Mouse (Mus musculus): ENCODE measurements at regions not wholly inside any gene's neighbourhood (a gene's known extent, or its start where the extent isn't known, plus 50 kb on each side); places are given as distances from the start of the nearest gene placed in this dataset.

GRCm38 (mm10) chr6:117276850-117277249, 108.5 kb downstream of the Cxcl12 start:
- no peak for DNase-seq (ENCODE audit: low spot score in 2 of 2)

DNA sequence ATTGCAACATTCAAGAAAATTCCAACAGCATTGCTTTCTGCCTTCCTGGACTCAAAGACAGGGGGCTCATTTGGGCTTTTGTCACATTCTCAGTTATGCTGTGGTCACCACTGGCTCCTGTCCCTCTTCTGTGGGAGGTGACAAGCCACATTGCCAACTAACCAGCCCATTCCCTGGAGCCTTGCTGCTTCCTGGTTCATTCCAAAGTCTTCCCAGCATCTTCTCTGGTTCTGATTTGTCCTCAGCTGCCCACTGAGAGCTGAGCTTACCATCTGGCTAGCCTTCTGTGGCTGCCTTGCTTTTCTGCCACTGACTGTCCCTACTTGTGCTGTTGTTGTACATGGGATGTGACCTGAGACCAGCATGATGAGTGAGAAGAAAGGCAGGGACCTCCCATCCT, 111.0 kb downstream of the Cxcl12 start:
- DNase-seq (ENCODE audit: low spot score in 2 of 2): no peak

- DNase-seq (ENCODE audit: low spot score in 2 of 2): no peak
Observed at GRCm38 (mm10) chr6:117279786-117280411, 111.6 kb downstream of the Cxcl12 start.

DNA sequence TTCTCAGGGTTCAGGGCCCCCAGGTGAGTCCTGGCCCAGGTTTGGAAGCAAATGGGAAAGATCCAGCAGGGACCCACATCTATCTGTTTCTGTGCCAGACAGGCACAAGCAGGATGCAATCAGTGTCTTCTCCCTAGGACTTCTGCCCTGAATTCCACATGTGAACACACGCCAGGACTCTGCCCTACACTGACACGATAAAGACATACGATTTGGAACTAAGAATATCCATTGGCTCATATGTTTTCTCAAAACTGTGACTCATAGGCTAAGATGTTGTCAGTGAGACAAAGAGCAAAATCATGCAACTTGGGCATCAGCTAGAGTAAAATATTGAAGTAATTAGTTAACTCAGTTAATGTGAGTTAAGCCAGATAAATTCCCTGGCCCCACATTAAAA, 112.6 kb downstream of the Cxcl12 start:
- DNase-seq (ENCODE audit: low spot score in 2 of 2): no peak

DNA sequence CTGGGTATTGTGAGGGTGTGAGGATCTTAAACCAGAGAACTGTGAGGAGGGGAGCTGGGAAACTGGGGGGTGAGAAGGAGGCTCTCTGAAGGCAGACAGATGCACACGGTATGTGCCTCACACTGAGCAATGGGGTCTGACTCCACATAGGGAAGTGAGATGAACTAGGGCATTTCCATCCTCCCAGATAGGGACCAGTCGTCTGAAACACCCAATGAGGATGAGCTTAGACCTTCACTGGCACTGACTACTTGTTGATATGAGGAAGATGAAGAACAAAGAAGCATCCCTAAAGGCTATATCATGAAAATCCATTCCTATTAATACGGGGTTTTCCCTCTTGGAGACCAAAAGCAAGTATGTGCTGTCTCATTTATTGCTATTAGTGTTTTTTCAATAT, 115.3 kb downstream of the Cxcl12 start:
- DNase-seq (ENCODE audit: low spot score in 2 of 2): no peak

DNA sequence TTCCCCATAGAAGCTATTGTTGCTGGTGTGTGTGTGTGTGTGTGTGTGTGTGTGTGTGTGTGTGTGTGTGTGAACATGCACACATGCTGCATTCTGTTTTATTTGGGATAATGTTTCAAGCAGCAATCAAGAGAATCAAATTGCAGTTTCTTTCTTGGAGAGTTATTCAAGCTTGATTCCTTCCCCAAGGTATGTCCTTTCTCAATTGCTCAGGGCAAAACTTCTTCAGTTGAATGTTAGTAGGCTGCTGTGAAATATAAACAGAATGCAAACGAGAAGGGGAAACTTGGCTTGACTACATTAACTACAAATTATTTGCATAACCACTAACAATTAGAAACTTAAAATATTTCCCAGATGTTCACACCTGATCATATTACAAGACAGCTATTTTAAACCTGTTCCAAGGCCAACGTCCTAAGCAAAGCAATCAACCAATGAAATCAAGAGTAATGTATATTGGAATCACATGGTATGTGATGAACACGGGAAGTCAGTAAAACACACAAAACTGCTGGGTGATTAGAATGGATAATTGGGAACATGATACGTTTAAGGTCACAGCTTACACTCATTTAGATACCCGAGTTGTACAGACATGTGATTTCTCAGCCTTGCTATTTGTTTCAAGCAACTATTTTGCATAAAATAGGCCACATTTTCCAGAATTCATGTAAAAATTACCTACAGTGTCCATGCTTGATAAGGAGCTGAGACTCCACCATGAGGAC, 116.2 kb downstream of the Cxcl12 start:
- no peak for DNase-seq (ENCODE audit: low spot score in 2 of 2)

DNA sequence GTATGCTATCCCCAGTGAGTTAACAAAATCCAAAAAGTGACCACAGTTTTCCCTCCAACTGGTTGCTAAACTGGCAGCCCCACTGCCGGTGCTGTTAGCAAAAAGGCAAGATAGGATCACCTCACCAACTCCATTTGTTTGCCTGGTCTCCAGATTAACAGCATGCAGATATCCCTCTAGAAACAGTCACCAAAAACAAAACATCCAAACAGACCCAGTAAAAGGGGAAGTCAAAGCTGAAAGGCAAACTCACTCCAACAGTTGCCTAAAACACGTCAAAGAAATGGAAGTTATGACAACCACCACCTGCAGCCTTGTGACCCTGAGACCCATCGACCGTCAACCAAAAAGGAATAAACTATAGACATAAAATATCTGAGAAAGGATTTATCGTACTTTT, 119.1 kb downstream of the Cxcl12 start:
- DNase-seq (ENCODE audit: low spot score in 2 of 2): no peak

- DNase-seq (ENCODE audit: low spot score in 2 of 2): no peak
Observed at GRCm38 (mm10) chr6:117293780-117294465, 125.6 kb downstream of the Cxcl12 start.

DNA sequence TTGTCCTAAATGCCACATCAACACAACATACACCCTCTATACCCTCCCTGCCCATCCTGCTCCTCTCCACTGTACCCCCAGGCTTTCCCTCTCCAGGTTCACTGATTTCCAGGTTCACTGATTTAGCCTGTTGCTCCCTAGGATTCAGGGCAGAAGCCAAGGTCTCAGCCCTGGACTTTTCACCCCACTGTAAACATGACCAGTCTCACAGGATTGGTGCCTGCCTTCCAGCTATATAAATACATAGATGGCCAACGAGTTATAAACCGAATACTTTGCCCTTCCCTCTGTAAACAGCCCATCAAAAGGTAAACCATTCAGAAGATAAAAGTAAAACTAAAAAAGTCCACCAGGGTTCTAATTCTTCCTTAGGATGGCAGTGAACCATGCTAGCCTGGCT, 129.6 kb downstream of the Cxcl12 start:
- no peak for DNase-seq (ENCODE audit: low spot score in 2 of 2)

DNA sequence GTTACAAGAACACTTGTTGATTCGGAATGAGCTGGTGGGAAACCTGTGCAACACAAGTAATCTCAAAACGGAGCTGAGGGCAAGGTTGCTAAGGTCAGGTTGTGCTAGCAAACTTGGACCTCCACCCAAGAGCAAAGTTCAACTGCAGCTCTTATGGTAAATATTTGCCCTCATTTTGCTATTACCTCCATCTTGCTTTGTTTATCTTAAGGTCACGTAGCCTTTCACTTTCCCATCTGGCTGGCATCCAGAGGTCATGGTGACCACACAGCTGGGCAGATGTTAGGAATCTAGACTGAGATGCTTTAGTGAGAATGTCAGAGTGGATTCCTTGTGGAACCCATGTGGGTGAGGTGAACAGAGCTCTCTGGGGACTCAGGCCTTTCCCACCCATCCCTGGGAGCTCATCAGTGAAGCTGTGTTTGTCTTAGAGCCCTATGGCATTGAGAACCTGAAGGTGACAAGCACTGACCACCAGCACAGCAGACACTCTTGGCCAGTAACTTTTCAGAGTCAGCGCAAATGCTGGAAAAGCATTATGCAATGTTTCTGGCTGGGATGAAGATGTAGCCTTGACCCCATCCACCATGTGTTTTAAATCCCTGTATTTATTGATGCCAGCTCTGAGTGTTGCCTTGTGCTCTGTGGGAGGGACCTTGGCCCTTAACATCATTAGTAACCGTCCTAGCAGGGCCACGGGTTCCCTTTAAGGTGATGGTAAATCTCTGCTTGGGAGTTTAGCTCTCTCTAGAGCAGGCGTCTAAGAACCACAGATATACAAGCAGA, 131.4 kb downstream of the Cxcl12 start:
- DNase-seq (ENCODE audit: low spot score in 2 of 2): peak in 1 of 2 experiments; percentile 7

GRCm38 (mm10) chr6:117303361-117303760, 135.0 kb downstream of the Cxcl12 start:
- no peak for DNase-seq (ENCODE audit: low spot score in 2 of 2)

GRCm38 (mm10) chr6:117305736-117306250, 137.5 kb downstream of the Cxcl12 start:
- no peak for DNase-seq (ENCODE audit: low spot score in 2 of 2)

DNA sequence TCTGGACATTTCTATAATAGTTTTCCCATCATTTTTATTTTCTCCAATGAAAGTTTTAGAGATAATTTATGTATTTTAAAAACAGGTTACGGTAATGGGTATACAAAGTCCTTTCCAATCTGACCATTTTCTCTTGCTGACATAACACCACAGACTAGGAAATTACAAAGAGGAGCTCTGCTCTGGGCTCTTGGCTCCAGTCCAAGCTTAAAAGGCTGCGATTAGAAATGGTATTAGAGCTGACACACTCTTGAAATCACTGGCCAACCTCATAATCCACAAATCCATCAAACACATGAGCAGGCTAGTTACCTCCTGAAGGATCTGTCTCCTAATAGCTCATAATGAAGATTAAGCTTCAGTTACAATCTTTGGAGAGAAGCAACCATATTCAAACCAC, 140.3 kb downstream of the Cxcl12 start:
- DNase-seq (ENCODE audit: low spot score in 2 of 2): no peak

- DNase-seq (ENCODE audit: low spot score in 2 of 2): no peak
Observed at GRCm38 (mm10) chr6:117312891-117313781, 144.8 kb downstream of the Cxcl12 start.

GRCm38 (mm10) chr6:117313944-117314566, 145.7 kb downstream of the Cxcl12 start:
- DNase-seq (ENCODE audit: low spot score in 2 of 2): no peak

DNA sequence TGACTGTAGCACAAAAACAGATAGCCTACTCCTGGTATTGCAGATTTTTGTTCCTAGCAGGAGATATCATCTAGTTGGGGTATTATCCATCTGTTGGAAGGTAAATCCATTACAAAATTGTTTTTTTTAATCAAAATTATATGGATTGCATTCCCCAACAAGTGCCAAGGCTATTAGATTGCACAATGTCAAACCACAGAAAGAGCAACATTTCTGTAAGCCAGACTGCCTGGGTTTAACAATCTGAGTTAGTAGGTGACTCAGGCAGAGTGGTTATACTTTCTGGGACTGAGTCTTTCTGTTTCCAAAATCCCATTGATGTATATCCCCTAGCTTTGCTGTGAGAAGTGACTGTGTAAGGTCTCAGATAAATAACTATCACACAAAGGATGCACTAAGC, 155.0 kb downstream of the Cxcl12 start:
- DNase-seq (ENCODE audit: low spot score in 2 of 2): no peak

GRCm38 (mm10) chr6:117323850-117324249, 155.5 kb downstream of the Cxcl12 start:
- DNase-seq (ENCODE audit: low spot score in 2 of 2): no peak

- DNase-seq (ENCODE audit: low spot score in 2 of 2): no peak
Observed at GRCm38 (mm10) chr6:117326835-117327775, 158.8 kb downstream of the Cxcl12 start.
